Mouse (Mus musculus): ENCODE measurements around the gene Cltb.

The Cltb gene

GRCm38 (mm10) chr13:54596107-54596690 lies 14.9 kb downstream of the Cltb start:
- no peak for DNase-seq (ENCODE audit: low read depth, low spot score)

DNA sequence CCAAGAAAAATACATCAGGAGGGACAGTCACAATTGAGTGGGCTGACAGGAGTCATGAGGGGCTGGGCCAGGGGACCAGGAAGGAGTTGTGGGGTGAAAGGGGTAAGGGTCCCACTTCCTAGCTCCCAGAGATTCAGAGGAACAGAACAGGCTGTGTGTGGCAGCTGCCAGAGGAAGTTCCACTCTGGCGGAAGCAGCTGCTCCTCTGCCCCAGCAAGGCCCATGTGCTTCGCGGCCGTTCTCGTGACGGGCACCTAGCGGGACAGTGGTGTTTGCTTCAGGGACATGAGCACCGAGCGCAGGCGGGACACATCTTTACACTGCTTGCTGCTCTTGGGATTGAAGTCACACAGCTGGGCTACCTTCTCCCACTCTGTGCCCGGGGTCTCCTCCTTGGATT lies 17.5 kb downstream of the Cltb start:
- no peak for DNase-seq (ENCODE audit: low read depth, low spot score)

- DNase-seq (ENCODE audit: low read depth, low spot score): no peak
Observed at GRCm38 (mm10) chr13:54591776-54592356, 19.3 kb downstream of the Cltb start.

- DNase-seq (ENCODE audit: low read depth, low spot score): peak; percentile 97
Observed at GRCm38 (mm10) chr13:54589996-54590951, 20.9 kb downstream of the Cltb start, which contains the start of the genes Nop16 and Higd2a. Gene Nop16, minus strand, starts transcription at chr13:54590090. Gene Higd2a, plus strand, starts transcription at chr13:54590207.

DNA sequence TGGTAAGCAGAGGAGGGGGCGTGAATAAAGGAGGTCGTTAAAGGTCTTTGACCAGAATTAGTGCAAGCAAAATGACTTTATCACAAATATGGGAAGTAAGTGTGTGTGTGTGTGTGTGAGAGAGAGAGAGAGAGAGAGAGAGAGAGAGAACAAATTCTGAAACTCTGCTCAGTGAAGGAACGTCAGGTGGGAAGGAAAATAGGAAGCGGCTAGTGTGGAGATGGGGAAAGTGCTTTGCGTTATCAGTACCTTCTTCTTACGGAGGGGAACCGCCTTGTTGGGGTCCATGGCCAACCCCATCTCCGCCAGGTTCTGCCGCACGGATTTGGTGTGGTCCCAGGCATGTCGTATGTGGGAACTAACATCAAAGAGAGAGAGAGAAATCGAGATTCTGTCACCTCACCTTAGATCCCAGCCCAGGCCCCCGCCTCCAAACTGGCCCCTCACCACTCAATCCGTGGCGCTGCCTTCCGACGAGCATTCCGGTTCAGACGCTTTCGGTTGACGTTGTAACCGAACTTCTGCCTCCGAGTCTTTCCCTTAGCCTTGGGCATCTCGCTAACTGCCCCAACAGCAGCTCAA lies 21.6 kb downstream of the Cltb start:
- no peak for DNase-seq (ENCODE audit: low read depth, low spot score)

DNA sequence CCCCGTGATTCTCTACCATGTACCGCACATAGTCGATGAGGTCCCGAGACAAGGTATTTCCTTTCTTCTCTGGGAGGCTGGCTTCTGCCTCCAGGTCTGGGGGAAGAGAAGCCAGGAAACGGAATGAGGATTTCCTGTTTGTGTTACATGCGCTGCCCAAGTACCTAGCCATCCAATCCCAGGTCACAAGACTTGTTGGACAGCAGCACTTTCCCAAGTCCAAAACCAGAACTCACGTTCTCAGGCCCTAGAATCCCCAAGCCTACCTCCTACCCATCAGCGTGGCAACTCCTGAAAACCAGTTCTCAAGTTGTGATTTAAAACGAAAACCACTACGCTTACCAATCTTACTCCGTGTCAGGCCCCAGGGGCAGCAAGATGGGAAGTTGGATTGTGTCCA lies 25.3 kb downstream of the Cltb start:
- no peak for DNase-seq (ENCODE audit: low read depth, low spot score)

DNA sequence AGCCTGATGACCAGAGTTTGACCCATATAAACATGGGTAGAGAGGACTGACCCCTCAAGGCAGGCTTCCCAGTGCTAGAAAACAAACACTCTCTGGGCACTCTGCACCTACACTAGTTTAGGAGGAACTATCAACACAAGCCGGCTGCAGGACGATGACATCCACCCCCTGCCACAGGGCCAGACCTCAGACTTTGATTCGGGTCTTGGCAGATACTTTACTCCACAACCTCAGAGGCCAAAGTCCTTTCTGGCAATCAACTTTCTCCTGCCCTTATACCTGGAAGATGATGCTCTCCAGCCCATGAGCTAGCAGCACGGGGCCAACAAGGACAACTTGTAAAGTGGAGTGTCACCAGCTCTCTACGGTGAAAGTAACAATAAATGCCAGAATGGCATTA lies 28.3 kb downstream of the Cltb start:
- DNase-seq (ENCODE audit: low read depth, low spot score): no peak

DNA sequence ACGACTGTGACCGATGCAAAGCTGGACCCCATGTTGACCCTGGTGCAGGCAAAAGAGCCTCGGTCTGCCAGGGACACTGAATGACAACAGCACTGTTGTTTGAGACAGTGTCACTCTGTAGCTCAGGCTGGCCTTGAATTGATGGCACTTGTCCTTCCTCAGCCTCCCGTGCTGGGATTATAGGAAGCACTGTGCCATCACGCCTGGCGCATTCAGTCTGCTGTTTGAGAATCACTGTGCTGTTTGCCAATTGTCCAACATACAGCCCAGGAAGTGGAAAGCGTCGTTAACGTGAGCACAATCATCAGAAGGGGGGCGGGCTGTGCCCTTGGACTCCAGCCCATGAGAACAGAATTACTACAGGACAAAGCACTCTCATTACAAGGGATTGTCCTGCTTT lies 29.0 kb downstream of the Cltb start:
- no peak for DNase-seq (ENCODE audit: low read depth, low spot score)

- no peak for DNase-seq (ENCODE audit: low read depth, low spot score)
Observed at GRCm38 (mm10) chr13:54581385-54581784, 29.8 kb downstream of the Cltb start.

GRCm38 (mm10) chr13:54577652-54578507 lies 33.3 kb downstream of the Cltb start:
- no peak for DNase-seq (ENCODE audit: low read depth, low spot score)

GRCm38 (mm10) chr13:54575489-54575888 lies 35.7 kb downstream of the Cltb start:
- no peak for DNase-seq (ENCODE audit: low read depth, low spot score)

DNA sequence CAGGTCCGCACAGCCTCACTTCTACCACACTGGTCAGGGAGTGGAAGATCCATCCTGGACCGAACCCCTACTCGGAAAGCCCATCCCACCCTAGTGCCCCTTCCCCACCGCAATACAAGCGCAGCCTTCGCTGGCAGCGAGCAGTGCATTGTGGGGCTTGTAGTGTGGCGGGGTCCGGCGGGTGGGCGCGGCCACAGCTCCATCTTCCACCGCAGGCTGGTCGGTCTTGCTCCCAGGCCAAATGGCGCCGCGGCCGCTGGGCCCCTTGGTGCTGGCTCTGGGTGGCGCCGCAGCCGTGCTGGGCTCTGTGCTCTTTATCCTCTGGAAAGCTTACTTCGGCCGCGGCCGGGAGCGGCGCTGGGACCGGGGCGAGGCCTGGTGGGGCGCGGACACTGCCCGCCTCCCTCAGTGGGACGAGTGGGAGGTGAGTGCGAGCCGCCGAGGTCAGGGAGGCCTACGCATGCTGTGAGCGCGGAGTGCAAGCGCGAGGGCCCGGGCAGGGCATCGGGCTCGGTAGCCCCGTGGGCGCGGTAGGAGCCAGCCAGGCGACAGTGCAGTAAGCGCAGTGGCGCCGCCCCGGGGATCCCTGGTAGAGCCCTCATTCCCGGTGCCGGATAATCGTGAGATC lies 36.2 kb downstream of the Cltb start, which contains the start of gene Arl10:
Gene Arl10, plus strand, starts transcription at position 162 of the 628 bp plus-strand sequence.
- DNase-seq (ENCODE audit: low read depth, low spot score): no peak

- DNase-seq (ENCODE audit: low read depth, low spot score): no peak
Observed at GRCm38 (mm10) chr13:54572621-54573020, 38.5 kb downstream of the Cltb start.

DNA sequence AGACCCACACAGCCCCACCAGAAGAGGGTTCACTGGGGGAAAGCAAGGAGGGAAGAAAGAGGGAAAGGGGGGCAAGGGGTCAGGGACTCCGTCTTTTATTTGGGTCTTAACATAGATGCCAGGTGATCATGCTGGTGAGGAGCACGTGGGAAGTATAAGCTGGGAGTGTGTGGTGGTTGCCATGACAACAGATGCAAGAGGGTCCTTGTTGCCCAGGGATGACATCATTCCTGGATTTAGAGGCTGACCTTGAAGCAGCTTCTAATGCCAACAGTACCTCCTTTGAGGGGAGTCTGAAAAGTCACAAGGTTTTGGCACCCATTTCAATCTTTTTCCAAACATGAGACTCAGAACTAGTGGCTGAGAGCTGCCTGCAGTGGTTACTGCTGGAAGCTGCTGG lies 39.5 kb downstream of the Cltb start:
- no peak for DNase-seq (ENCODE audit: low read depth, low spot score)

GRCm38 (mm10) chr13:54570736-54571135 lies 40.4 kb downstream of the Cltb start:
- DNase-seq (ENCODE audit: low read depth, low spot score): no peak

DNA sequence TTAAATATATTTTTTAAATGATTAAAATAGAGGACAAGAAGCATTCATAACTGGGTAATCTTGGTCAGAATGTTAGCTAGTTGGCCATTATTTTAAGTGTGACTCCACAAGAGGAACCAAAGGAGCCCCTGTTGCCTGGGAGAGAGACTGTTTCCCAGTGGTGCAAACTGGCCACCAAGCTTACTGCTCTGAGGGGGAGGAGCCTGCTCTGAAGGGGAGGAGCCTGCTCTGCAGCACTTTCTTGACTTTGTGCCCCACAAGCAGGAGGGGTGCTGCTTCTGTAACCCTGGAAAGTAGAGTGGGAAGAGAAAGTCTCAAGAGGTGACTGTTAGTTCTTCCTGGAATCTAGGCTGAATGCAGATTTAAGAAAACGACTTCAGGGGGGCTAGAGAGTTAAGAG lies 41.9 kb downstream of the Cltb start:
- DNase-seq (ENCODE audit: low read depth, low spot score): no peak

GRCm38 (mm10) chr13:54568380-54568779 lies 42.8 kb downstream of the Cltb start:
- DNase-seq (ENCODE audit: low read depth, low spot score): no peak

DNA sequence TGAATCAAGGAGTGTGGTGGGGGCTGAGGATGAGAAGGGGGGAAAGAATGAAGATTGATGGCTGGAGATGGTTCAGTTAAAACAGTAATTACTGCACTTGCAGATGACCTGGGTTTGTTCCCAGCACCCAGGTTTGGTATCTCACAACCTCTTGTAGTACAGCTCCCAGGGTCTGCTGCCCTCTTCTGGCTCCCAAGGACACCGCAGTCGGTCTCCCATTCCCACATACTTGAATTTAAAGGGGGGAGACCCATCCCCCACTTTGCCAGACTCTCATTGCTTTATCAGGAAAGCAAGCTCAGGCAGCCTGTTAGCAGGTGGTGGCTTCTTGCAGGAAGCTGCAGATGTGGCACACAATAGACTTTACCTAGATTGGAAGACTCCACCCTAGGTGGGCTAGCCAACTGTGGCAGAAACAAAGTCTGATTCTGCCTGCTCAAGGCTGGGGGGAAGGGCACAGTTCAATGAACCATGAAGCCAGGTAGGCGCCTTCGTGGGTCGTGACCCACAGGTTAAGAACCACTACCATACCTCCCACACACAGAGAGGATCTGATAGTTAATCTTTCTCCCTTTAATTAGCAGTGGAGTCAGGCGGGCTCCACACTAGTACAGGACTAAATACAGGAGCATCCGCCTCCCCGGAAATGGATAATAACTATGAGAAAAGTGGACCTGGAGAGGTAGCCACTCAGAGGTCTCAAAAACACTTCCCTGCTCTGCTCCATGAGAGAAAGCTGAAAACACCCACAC lies 45.4 kb downstream of the Cltb start:
- DNase-seq (ENCODE audit: low read depth, low spot score): no peak

DNA sequence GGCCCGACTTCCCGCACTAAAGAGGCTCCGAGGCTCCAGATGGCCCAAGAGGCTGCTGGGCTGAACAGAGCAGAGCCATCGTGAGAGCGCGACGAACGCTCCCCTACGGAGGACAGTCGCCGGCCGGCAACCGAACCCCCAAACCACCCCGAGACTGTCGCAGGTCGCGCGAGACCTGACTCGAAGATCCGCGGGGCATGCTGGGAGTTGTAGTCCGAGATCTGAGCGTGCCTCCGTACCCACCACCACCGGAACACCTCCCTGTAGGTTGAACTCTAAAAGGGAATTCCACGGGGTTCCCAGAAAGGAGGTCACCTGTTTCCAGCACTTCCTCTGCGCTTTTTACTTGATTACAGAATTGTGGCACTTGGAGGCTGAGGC lies 46.0 kb downstream of the Cltb start, which contains the start of gene 4833439L19Rik:
Gene 4833439L19Rik, minus strand, starts transcription at position 235 of the 381 bp plus-strand sequence.
- peak; percentile 90 for DNase-seq (ENCODE audit: low read depth, low spot score)
